Mouse (Mus musculus): ENCODE measurements around the gene Ambn.
"Not testable (repeated sequence)": the region's sequence is repeated elsewhere in the genome, so short reads cannot be mapped to it uniquely, and the experiment has no call there.

Ambn gene

DNA sequence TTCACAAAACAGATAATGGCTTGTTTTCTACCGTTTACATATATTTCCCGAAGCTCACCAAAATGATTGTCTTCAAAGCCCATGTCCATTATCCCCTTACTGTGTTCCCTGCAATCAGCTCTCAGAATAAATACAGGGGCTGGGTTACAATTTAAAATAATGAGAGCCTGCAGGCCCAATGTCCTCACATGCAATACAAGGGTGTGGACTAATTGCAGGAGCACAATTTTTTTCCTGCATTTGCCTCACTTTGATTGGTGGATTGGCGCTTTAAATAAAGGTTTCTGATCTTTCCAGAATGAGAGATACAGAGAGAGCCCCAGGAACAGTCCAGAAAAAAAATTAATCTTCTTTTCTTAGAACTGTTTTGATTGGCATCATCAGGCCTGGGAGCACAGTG is at the start of gene Ambn:
Gene Ambn (plus strand): TSS at position 301 of the 400 bp plus-strand sequence.
- DNase-seq, result no peak

DNA sequence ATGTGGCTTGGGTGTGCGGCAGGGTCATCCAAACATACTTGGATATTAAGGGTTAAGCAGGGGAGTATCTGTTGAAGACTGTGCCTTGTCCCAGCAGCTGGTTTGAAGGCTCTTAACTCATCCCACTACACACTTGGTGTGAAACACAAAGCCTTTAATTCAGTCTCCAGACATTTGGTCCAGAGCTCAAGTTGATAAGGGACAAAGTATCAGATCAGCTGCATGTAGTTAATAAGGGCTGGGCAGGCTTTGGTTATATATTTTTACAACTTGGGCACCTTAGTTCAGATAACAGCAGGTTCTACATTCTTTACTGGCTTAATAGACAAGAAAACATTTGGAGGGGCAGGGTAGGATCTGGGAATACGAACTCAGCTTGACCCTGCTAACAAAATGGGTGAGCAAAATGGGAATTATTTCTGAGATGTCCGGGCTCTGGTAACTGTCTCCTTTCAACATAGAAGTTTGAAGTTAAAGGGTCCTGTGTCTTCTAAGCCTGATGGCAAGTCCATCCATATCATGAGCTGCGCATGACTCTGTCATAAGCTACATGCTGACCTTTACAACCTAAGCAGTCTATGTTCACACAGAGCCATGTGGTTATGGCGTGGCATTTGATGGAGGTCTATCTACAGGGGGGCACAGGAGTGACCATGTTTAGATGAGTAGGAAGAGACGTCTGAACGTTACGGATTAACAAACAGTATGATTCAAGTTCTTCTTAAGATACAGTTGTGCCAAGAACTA is 35.3 kb upstream of the Ambn start:
- DNase-seq, result no peak

DNA sequence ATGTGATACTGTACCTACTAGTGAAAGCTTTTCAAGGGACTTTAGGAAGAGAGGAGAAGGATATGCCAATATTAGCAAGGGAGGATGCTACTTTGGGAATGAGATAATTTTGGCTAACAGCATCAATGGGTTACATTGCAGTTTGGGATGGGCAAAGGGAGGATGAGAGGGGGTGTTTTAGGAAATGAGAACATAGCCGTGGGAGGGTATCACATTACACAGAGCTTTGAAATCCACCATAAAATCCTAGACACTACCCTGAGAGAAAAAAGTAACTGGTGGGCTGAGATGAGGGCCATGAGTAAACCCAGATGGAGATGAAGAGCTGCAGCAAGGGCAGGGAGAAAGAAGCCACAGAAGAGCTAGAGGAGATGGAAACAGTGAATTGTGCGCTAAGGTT is 30.9 kb upstream of the Ambn start:
- DNase-seq, result not testable (repeated sequence)

DNA sequence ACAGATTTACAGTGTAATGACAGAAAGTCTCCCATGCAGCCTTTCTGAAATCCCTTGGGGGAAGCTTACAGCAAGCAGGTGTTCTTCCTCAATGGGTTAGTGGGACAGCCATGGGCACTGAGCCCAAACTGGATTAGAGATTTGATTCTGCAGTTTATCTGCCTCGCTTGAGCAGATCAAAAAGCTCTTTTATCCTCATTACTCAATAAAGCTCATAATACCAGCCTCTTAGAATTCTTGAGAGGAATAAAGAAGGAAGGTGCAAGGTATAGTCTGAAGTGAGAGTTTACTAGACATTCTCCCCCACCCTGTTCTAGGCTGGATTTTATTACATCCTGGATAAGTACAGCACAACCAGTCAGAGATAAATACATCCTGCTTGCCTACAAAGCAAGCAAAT is 29.0 kb upstream of the Ambn start:
- DNase-seq, result no peak

DNA sequence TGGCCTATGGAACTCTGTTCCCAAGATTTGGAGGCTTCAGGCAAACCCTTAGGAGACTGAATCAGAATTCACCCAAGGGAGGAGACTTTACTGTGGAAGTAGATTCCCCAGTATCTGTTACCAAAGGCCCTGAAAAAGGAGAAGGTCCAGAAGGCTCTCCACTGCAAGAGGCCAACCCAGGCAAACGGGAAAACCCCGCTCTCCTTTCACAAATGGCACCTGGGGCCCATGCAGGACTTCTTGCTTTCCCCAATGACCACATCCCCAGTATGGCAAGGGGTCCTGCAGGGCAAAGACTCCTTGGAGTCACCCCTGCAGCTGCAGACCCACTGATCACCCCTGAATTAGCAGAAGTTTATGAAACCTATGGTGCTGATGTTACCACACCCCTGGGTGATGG is 11.7 kb downstream of the Ambn start:
- no peak for DNase-seq

DNA sequence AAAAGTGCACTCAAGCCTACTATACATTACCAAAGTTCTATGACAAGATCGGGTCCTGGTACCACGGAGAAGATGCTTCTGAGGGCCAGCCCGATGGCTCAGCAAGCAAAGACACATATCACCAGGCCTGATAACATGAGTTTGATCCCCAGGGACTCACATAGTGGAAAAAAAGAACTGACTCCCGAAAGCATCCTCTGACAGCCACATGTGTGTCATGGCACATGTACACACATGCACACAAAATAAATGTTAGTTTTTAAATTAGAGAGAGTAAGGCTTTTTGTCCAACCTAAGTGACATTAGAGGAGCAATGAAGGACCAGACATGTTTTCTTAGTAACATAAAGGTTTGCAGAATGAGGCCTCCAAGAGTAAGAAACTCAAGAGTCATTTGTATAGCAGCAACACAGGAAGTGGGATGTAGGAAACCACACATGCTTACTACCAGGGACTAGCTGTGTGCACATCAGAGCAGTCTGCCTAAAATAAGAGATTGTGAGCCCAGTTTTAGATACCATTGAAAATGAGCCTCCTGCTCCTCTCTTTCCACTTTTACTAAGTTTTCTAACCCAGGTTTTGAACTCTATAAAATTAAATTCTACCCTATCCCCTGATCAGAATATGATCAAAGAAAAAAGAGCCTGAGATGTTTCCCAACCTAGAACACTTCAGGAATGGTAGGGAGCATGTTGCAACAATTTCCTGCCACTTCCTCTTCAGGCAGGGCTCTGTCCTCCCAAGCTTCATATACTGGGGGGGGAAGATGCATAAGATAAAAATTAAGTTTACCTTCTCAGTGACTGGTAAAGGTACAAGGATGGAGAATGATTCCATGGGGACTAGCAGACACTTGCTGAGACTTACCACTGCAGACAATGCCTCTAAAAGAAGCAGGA is 13.3 kb downstream of the Ambn start:
- no peak for DNase-seq

DNA sequence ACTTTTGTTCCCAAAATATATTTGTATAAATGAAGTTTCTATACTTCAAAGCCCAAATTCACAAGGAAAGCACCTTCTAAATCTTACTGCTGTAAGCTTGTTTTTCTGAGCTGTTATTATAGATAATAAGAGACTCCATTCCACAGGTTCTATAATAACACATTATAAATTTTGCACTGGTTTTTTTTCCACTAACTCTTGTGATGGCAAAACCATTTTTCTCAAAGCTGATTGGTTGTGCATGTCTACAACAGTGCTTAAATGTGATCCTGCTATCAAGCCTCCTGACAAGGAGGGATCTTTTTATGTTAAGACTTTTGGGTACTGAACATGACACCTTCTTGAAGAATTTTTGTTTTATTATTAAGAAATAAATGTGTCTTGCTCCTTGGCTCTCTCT is 31.9 kb downstream of the Ambn start, which contains the start of gene Enam:
Gene Enam (plus strand): TSS at position 301 of the 400 bp plus-strand sequence.
- no peak for DNase-seq

DNA sequence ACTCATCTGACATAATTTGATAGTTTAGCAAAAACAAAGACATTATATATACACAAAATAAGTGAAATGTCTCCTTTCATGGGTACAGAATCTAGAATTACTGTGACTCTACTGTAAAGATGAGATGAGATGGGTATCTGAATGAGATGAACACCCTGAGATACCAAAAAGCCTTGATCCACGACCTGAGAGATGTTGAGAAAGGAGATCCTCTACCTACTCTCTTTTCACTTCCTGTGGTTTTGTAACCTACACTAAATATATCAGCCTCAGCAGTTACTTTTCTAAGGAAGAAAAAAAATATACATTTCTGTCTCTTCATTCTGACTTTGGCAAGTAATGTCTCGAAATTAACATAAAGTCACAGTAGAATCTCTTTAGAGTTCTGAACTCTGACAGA is 33.2 kb downstream of the Ambn start:
- no peak for DNase-seq

DNA sequence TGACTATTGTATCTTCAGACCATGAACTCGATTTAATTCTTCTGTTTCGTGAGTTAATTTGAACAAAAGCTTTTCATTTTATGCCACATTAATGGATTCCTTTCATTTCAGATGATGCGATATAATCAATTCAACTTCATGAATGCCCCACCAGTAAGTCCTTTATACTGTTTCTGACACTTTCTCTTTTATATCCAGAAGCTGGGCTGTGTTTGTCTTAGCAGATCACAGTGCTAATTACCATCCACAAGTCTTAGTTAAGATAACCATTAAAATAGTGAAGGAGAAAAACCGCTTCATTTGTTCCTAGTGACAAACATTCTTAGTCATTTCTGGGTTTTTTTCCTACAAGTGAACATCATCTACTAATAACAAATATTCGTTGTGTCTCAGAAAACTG is 35.3 kb downstream of the Ambn start:
- no peak for DNase-seq

DNA sequence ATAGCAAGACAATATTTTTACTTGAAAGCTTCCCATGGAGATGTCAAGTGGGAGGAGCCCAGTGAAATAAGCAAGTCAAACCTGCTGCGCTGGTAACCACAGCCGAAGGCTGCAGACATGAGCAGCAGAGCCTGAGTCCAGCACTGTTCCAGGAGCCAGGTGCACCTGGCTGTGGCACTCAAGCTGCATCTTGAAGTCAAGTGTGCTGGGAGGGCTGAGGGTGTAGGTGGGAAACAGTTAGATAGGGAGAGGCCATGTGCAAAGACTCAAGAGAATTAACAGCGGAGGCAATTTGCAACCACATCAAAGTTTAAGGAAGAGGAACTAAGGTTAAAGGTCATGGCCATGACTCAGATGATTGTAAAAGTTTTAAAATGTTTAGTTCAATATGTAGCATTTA is 44.0 kb downstream of the Ambn start:
- no peak for DNase-seq

DNA sequence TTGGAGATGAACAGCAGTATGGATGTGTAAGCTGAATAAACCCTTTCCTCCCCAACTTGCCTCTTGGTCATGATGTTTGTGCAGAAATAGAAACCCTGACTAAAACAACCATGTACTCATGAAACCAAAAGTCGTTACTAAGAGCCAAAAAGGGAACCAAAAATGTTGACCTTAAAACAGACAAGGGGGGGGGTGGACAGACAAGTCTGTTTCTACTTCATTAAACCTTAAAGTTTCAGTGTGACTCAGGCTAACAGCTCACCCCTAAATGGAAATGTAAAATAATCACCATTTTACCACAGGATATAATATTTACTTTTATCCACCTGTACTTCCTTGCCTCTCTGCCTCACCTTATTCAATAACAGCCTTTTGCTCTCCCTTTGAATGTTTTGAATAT is 52.8 kb downstream of the Ambn start:
- no peak for DNase-seq

DNA sequence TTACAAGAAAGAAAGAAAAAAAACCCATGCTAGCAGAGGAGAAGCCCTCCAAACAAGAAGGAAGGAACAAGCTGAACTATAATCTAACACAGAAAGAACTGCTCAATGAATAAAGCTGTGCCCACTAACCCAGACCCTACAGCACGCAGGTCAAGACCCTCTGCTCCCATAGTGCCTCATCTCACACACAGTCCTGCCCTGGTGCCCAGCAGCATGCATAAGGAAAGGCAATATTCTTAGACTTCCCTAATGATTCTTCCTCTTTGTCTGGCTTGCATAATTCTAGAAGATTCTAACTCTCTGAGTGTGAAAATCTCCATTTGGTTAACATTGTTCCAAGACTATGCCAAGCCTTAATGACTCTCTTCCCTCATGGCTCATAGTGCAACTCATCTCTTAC is 53.2 kb downstream of the Ambn start:
- DNase-seq, result no peak
